Mouse (Mus musculus) cerebral cortex, adult 2 months (tissue): ENCODE data around the gene Lpcat4.

ENCODE experiments used
- WGBS: fragments of 180-500 bp; shearing (Covaris S2); methylation state at CpG from one replicate; pipeline ENCODE4 v1.1.7; 2018; 5-methylcytosine and 5-hydroxymethylcytosine counted together

The Lpcat4 gene

GRCm38 (mm10) chr2:112239212-112239934 lies at the start of gene Lpcat4:
TSS of gene Lpcat4 (plus strand) at chr2:112239468.
- under 1% methylated on average over 88 of the region's 94 CpGs for WGBS

GRCm38 (mm10) chr2:112196859-112197258 lies 42.4 kb upstream of the Lpcat4 start:
- WGBS, result 3% methylated on average over 2 of the region's 2 CpGs

GRCm38 (mm10) chr2:112203056-112203455 lies 36.2 kb upstream of the Lpcat4 start:
- 35% methylated on average over 6 of the region's 6 CpGs for WGBS

GRCm38 (mm10) chr2:112210142-112210541 lies 29.1 kb upstream of the Lpcat4 start:
- whole genome bisulfite sequencing, result 39% methylated on average over 6 of the region's 6 CpGs

GRCm38 (mm10) chr2:112210699-112211098 lies 28.6 kb upstream of the Lpcat4 start:
- 68% methylated on average over 2 of the region's 2 CpGs for WGBS

- WGBS, result 7% methylated on average over 1 of the region's 1 CpGs
Measured at GRCm38 (mm10) chr2:112215977-112216376, 23.3 kb upstream of the Lpcat4 start.

- WGBS, result 79% methylated on average over 6 of the region's 6 CpGs
Measured at GRCm38 (mm10) chr2:112217614-112218013, 21.7 kb upstream of the Lpcat4 start.

- 77% methylated on average over 5 of the region's 5 CpGs for WGBS
Measured at GRCm38 (mm10) chr2:112220880-112221279, 18.4 kb upstream of the Lpcat4 start.

GRCm38 (mm10) chr2:112222607-112223006 lies 16.7 kb upstream of the Lpcat4 start:
- WGBS, result 49% methylated on average over 5 of the region's 5 CpGs

GRCm38 (mm10) chr2:112224356-112224755 lies 14.9 kb upstream of the Lpcat4 start:
- WGBS, result 40% methylated on average over 4 of the region's 4 CpGs

- 66% methylated on average over 1 of the region's 1 CpGs for WGBS
Measured at GRCm38 (mm10) chr2:112232623-112233022, 6.6 kb upstream of the Lpcat4 start.

GRCm38 (mm10) chr2:112236620-112237019 lies 2.6 kb upstream of the Lpcat4 start:
- 79% methylated on average over 2 of the region's 2 CpGs for WGBS

- 17% methylated on average over 4 of the region's 4 CpGs for WGBS
Measured at GRCm38 (mm10) chr2:112238006-112238405, 1.3 kb upstream of the Lpcat4 start.

- WGBS, result 1% methylated on average over 28 of the region's 28 CpGs
Measured at GRCm38 (mm10) chr2:112239935-112240721, 860 bp downstream of the Lpcat4 start.

- 82% methylated on average over 14 of the region's 14 CpGs for WGBS
Measured at GRCm38 (mm10) chr2:112241787-112242186, 2.5 kb downstream of the Lpcat4 start.

- WGBS, result 62% methylated on average over 5 of the region's 5 CpGs
Measured at GRCm38 (mm10) chr2:112245307-112245706, 6.0 kb downstream of the Lpcat4 start.

- WGBS, result 71% methylated on average over 6 of the region's 6 CpGs
Measured at GRCm38 (mm10) chr2:112246193-112246592, 6.9 kb downstream of the Lpcat4 start.

- WGBS, result 43% methylated on average over 10 of the region's 10 CpGs
Measured at GRCm38 (mm10) chr2:112247323-112247722, 8.1 kb downstream of the Lpcat4 start.

- 47% methylated on average over 10 of the region's 10 CpGs for WGBS
Measured at GRCm38 (mm10) chr2:112249780-112250453, 10.6 kb downstream of the Lpcat4 start.

GRCm38 (mm10) chr2:112254675-112255515 lies 15.6 kb downstream of the Lpcat4 start:
- 71% methylated on average over 7 of the region's 7 CpGs for WGBS

GRCm38 (mm10) chr2:112259241-112259962 lies 20.1 kb downstream of the Lpcat4 start, which contains the start of gene Nutm1:
TSS of gene Nutm1 (minus strand) at chr2:112259291.
- 63% methylated on average over 10 of the region's 10 CpGs for WGBS
